Mouse (Mus musculus) adipose tissue, adult 10 weeks (tissue): Measurements from ENCODE around the gene 1110051M20Rik. TPM values are rescaled to one million over a fixed set of nuclear protein-coding genes. Genes with fewer than 3 reads are reported as not detected.

Experiments
- polyA plus RNA-seq: library from polyadenylated mRNA; stranded (reverse); fragments of 350-450 nt; fragmentation: Illumina TruSeq; extraction: RNeasy Lipid Tissue Mini Kit (QIAGEN cat#74804); gene quantifications from one replicate; pipeline ENCODE4 v1.2.3, GENCODE M21; 2014; ENCODE audit warnings: low read depth, low replicate concordance

Gene 1110051M20Rik
- 18.8 TPM for polyA plus RNA-seq

DNA sequence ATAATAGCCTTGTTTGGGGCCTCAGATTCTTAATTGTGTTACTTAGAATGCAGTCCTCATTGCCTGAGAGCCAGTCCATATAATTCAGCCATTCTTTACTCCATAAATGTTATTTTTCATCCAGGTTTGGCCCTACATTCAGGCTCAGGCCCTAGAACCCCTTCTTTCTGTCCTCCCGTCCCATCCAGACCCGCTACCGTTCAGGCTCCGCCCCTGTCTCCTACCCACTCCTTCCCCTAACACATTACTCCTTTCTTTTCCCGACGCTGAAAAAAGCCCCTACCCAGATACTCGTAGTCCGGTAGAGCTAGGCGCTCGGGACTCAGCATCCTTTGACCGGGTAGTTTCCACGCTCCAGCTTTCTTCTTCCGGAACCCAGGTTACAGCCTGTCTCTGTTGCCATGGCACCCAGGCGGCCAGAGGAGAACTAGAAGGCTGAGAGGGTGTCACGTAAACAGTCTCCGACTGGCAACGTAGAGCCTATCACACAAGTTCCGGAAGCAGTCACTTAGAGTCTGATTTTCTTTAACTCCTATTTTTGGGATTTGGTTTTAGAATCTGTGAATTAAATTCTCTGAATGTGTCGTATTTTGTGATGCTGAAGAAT lies at the start of gene 1110051M20Rik:
Gene 1110051M20Rik (minus strand): TSS at position 419 of the 607 bp plus-strand sequence.

GRCm38 (mm10) chr2:91457259-91457655 lies 12.8 kb upstream of the 1110051M20Rik start, which contains the start of gene Lrp4:
TSS of gene Lrp4 (plus strand) at chr2:91457511.

GRCm38 (mm10) chr2:91264711-91265681 lies 179.5 kb downstream of the 1110051M20Rik start, which contains the start of gene Arfgap2:
TSS of gene Arfgap2 (plus strand) at chr2:91264974.

DNA sequence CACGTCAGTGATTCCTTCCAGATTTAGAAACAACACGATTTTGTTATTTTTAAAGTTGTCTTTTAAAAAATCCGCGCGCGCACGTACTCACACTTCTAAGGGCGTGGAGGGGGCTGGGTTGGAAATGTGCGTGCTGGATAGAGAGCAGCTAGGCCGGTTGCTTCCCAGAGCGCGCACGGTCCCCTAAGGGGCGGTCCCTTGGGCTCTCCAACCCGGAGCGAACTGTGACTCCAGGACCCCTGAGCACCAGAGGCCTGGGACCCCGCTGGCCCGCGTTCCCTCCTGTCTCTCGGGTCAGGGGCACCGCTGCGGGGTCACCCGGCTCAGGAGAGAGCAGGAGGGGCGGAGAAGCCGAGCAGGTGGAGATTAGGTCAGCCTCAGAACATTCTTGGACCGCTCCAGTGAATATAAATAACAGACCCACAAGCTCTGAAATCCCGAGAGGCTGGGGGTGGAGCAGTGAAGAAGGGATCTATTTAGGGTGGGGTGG lies 188.8 kb downstream of the 1110051M20Rik start, which contains the start of gene Pacsin3:
Gene Pacsin3 (plus strand): TSS at position 294 of the 490 bp plus-strand sequence.

GRCm38 (mm10) chr2:91236601-91237510 lies 207.6 kb downstream of the 1110051M20Rik start, which contains the start of gene Ddb2:
TSS of gene Ddb2 (minus strand) at chr2:91236982.

Other genes with a start within 250 kb of the 1110051M20Rik start
- gene Nr1h3, start 241.9 kb downstream of the 1110051M20Rik start, polyA plus RNA-seq: 35.6 TPM
- gene Acp2, start 241.8 kb downstream of the 1110051M20Rik start, polyA plus RNA-seq: 27.0 TPM
- 20.7 TPM for gene Ddb2, start 207.7 kb downstream of the 1110051M20Rik start, polyA plus RNA-seq
- gene Pacsin3, start 188.8 kb downstream of the 1110051M20Rik start, polyA plus RNA-seq: 45.0 TPM
- gene Arfgap2, start 179.7 kb downstream of the 1110051M20Rik start, polyA plus RNA-seq: 55.6 TPM
- 13.6 TPM for gene Lrp4, start 12.8 kb upstream of the 1110051M20Rik start, polyA plus RNA-seq
- gene Ckap5, start 82.1 kb upstream of the 1110051M20Rik start, polyA plus RNA-seq: 15.0 TPM
- gene F2, start 191.7 kb upstream of the 1110051M20Rik start, polyA plus RNA-seq: not detected
- gene Zfp408, start 205.1 kb upstream of the 1110051M20Rik start, polyA plus RNA-seq: 11.3 TPM
- 67.9 TPM for gene Arhgap1, start 205.2 kb upstream of the 1110051M20Rik start, polyA plus RNA-seq